Mouse (Mus musculus) olfactory bulb, adult 2 months (tissue): Measurements from ENCODE around the gene Chrm2. TPM values are rescaled to one million over a fixed set of nuclear protein-coding genes. Genes with fewer than 3 reads are reported as not detected.

Experiments used
- H3K27ac ChIP-seq: fragments of 200-500 bp; 2 replicates; pipeline ENCODE4 v1.5.1; 2012; ENCODE audit warnings: low read depth, low read length; ENCODE audit not compliant: insufficient read depth
- H3K4me1 ChIP-seq: fragments of 200-500 bp; 2 replicates; pipeline ENCODE4 v1.6.1; 2012; ENCODE audit warnings: low read length; ENCODE audit not compliant: control insufficient read depth, insufficient read depth
- H3K4me3 ChIP-seq: fragments of 200-500 bp; 2 replicates; pipeline ENCODE4 v1.5.1; 2012; ENCODE audit warnings: mild to moderate bottlenecking, low read depth, low read length, moderate library complexity; ENCODE audit not compliant: insufficient read depth
- CTCF ChIP-seq: fragments of 200-500 bp; IDR thresholded peaks from 2 replicates; pipeline ENCODE4 v1.5.1; 2012; ENCODE audit warnings: low read depth, mild to moderate bottlenecking, low read length, moderate library complexity; ENCODE audit not compliant: insufficient read depth
- POLR2A ChIP-seq: fragments of 200-500 bp; IDR thresholded peaks from 2 replicates; pipeline ENCODE4 v1.6.1; 2012; ENCODE audit warnings: mild to moderate bottlenecking, low read depth, low read length, moderate library complexity; ENCODE audit not compliant: insufficient read depth
- WGBS: fragments of 180-500 bp; shearing (Covaris S2); methylation state at CpG from one replicate; pipeline ENCODE4 v1.1.7; 2018; 5-methylcytosine and 5-hydroxymethylcytosine counted together
- polyA plus RNA-seq: library from polyadenylated mRNA; stranded (reverse); fragments of >200 nt; gene quantifications from 2 replicates; pipeline ENCODE4 v1.2.4, GENCODE M21; 2012; ENCODE audit warnings: low replicate concordance; ENCODE audit not compliant: missing spikeins, insufficient read depth, insufficient read length

Gene Chrm2
- polyA plus RNA-seq, 1 experiment, result not detected

GRCm38 (mm10) chr6:36507008-36507663 is 119.3 kb downstream of the Chrm2 start:
- WGBS, result 75% methylated on average over 7 of the region's 7 CpGs
- no peak overlapping the region for H3K27ac ChIP-seq
- H3K4me3 ChIP-seq, result no peak overlapping the region
- no peak for TF ChIP-seq CTCF
- TF ChIP-seq POLR2A, result no peak
- H3K4me1 ChIP-seq, result no peaks in the 10 kb centered on the region

DNA sequence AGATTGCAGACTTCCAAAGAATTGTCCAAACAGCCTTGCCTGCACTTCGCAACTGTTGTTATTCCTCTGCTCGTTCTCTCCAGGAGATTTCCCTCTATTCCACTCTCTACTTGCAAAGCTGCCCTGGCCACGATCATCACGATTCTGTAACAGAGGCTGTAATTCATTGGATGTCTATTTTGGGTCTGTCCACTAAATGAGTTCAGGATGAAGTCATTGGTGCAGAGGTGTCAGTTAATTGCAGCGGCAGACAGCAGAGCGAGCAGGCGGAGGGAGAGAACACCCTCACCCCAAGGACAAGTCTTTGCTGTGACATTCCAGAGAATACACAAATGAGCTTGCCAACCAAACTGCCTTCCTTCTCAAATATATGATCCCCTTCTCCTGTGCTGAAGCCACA is 120.1 kb downstream of the Chrm2 start:
- TF ChIP-seq CTCF (no peak), POLR2A (no peak)
- Histone ChIP-seq H3K4me1 (no peaks in the 10 kb centered on the region), H3K4me3 (no peak overlapping the region), H3K27ac (no peak overlapping the region)
- WGBS, result 44% methylated on average over 7 of the region's 7 CpGs

DNA sequence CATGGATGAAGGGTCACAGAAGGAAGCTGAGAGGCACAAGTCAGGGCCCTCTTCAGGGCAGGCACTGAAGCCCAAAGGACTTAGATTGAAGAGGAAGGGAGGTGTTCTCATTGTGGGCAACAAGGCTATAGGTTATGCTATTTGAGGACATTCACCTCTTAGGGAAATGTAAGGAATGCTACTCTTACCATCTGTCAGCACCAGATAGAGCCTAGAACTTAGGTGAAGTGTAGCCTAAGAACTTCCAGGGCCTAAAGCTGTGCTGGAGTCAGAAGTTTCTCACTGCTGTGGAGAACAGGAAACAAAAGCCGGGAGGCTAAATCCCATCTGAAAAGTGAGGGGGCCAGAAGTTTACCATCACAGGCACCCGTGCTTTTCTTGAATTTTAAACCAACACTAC is 120.6 kb downstream of the Chrm2 start:
- H3K4me3 ChIP-seq, result no peak overlapping the region
- H3K4me1 ChIP-seq, result no peaks in the 10 kb centered on the region
- 52% methylated on average over 2 of the region's 2 CpGs for WGBS
- H3K27ac ChIP-seq, result no peak overlapping the region; the same call in 1 of the 2 replicates
- TF ChIP-seq CTCF, result no peak
- TF ChIP-seq POLR2A, result no peak

DNA sequence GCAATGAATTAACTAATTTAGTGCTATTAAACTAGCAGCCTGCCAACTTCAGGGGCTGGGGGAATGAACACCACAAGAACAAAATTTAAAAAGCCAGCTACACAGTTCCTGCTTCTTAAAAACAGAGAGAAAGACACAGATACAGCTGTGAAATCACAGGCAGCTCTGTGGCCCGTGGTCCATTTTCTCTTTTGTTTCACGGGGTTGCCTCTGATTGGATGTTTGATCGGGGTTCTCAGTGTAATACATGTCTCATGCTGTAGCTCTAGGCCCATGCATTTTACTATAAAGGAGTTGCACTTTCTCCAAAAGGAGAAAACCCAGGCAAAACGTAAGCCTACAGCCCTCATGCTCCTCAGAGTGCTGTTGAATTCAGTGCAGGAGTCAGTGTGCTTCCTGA is 128.6 kb downstream of the Chrm2 start:
- TF ChIP-seq POLR2A, result no peak
- no peak for TF ChIP-seq CTCF
- 48% methylated on average over 4 of the region's 4 CpGs for WGBS
- Histone ChIP-seq H3K4me1 (no peaks in the 10 kb centered on the region), H3K4me3 (no peak overlapping the region), H3K27ac (no peak overlapping the region; the same call in 1 of the 2 replicates)

DNA sequence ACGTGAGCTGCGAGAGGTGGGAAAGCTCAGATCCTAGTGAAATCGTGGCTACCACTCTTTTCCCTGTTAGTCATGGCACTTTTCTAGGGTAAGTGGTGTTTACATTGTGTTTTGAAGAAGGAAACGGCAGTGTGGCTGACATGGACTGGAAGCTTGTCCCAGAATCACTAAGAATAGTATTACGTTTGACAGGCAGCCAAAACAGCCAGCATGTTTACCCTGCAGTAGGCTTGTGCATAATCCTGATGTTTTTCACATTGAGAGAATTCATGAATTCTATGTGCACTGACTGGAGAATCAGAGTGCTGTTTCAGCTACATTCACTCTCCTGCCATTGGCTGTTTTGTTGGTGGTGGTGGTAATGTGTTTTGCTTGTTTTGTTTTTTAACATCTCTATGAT is 129.4 kb downstream of the Chrm2 start:
- no peak overlapping the region for H3K4me3 ChIP-seq
- 31% methylated on average over 5 of the region's 5 CpGs for WGBS
- no peak overlapping the region for H3K27ac ChIP-seq
- TF ChIP-seq CTCF (no peak), POLR2A (no peak)
- H3K4me1 ChIP-seq, result no peaks in the 10 kb centered on the region

DNA sequence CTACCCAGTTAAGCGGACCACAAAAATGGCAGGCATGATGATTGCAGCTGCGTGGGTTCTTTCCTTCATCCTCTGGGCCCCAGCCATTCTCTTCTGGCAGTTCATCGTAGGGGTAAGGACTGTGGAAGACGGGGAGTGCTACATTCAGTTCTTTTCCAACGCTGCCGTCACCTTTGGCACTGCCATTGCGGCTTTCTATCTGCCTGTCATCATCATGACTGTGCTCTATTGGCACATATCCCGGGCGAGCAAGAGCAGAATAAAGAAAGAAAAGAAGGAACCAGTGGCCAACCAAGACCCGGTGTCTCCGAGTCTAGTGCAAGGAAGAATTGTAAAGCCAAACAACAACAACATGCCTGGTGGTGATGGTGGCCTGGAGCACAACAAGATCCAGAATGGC is 135.7 kb downstream of the Chrm2 start:
- no peak overlapping the region for H3K27ac ChIP-seq
- WGBS, result 82% methylated on average over 11 of the region's 11 CpGs
- H3K4me3 ChIP-seq, result no peak overlapping the region
- no peak for TF ChIP-seq CTCF
- TF ChIP-seq POLR2A, result no peak
- H3K4me1 ChIP-seq, result no peaks in the 10 kb centered on the region

DNA sequence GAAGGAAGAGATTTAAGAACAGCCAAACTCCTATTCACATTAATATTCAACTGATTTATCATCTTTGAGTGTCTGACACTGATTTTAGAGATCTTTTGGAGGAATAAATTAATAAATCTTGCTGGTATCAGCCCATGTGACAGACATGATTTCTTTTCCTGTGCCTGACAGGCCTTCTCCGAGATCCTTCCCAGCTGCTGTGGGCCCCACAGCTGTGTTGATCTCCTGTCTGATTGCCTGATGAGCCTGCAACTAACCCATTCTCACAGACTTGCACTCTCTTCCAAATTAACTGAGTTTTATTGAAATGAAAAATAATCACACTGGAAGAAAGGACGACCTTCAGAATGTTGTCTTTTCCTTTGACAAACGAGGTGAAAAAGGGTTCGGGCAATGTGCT is 140.6 kb downstream of the Chrm2 start:
- Histone ChIP-seq H3K4me1 (no peaks in the 10 kb centered on the region), H3K4me3 (no peak overlapping the region), H3K27ac (no peak overlapping the region)
- WGBS, result 75% methylated on average over 4 of the region's 4 CpGs
- no peak for TF ChIP-seq CTCF
- TF ChIP-seq POLR2A, result no peak

DNA sequence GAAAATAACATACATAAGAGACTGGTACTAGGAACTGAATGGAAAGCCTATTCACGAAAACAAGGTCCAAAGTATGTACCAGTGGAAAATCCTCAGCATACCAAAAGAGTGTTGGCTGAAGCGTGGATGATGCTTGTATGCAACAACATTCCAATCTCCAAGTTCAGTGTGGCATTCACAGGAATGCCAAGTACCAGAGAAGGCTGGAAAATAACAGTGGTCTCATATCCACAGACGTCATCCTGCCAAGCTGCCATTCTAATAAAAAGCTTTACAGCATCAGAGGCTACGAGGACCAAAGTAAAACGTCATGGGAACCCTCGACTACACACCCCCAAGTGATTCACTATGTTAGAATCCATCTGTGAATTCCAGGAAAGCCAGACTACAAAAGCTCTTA is 153.4 kb downstream of the Chrm2 start:
- Histone ChIP-seq H3K4me3 (no peak overlapping the region), H3K27ac (no peak overlapping the region), H3K4me1 (no peaks in the 10 kb centered on the region)
- 66% methylated on average over 6 of the region's 6 CpGs for WGBS
- TF ChIP-seq POLR2A, result no peak
- TF ChIP-seq CTCF, result no peak

DNA sequence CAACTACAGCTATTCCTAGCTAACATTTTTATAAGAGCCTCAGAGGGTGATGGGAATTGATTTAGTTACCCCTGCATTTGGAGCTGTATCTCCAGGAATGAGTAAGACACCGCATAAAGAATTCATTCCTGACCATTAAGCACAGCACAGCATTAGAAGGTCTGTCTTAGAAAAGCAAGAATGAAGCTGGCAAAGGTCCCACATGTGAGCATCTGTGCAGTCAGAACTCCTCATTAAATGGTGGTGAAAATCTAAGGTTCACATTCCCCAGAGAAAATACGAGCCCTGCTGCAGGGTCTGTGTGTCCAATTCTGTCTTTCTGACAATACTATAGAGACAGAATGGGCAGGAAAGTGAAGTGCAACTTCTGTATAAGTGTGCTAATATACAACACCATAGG is 179.0 kb downstream of the Chrm2 start:
- Histone ChIP-seq H3K4me3 (no peak overlapping the region), H3K27ac (no peak overlapping the region), H3K4me1 (no peaks in the 10 kb centered on the region)
- WGBS, result 58% methylated on average over 2 of the region's 2 CpGs
- TF ChIP-seq POLR2A, result no peak
- TF ChIP-seq CTCF, result no peak
